Mouse (Mus musculus): Measurements from ENCODE around the gene Treml1. TPM values are rescaled to one million over a fixed set of nuclear protein-coding genes. Genes with fewer than 3 reads are reported as not detected.
"Not testable (repeated sequence)": the region's sequence is repeated elsewhere in the genome, so short reads cannot be mapped to it uniquely, and the experiment has no call there.

Treml1 gene
- polyA plus RNA-seq, 1 experiment from 2014 or later: 2.0 TPM

- DNase-seq (ENCODE audit: low spot score): no peak
- 91% methylated on average over 1 of the region's 1 CpGs for WGBS
- H3K36me3 ChIP-seq: no peaks in the 10 kb centered on the region
- H3K4me1 ChIP-seq: no peaks in the 10 kb centered on the region
- no peaks in the 10 kb centered on the region for H3K9me3 ChIP-seq (replicated peaks)
- no peak overlapping the region for H3K27ac ChIP-seq (replicated peaks)
- no peak overlapping the region for H3K4me3 ChIP-seq
- no peaks in the 10 kb centered on the region for H3K27me3 ChIP-seq (ENCODE audit: low read depth, poor library complexity, severe bottlenecking)
Observed at GRCm38 (mm10) chr17:48340267-48340666, 19.4 kb upstream of the Treml1 start.

- H3K27me3 ChIP-seq (ENCODE audit: low read depth, poor library complexity, severe bottlenecking): no peaks in the 10 kb centered on the region
- no peaks in the 10 kb centered on the region for H3K9me3 ChIP-seq (replicated peaks)
- no peaks in the 10 kb centered on the region for H3K36me3 ChIP-seq
- H3K27ac ChIP-seq (replicated peaks): no peak overlapping the region
- no peak for DNase-seq (ENCODE audit: low spot score)
- no peak overlapping the region for H3K4me3 ChIP-seq
- H3K4me1 ChIP-seq: no peaks in the 10 kb centered on the region
- 85% methylated on average over 3 of the region's 3 CpGs for WGBS
Observed at GRCm38 (mm10) chr17:48341947-48342346, 17.8 kb upstream of the Treml1 start.

GRCm38 (mm10) chr17:48343065-48343464 lies 16.7 kb upstream of the Treml1 start:
- 84% methylated on average over 2 of the region's 2 CpGs for WGBS
- no peak overlapping the region for H3K4me3 ChIP-seq
- H3K27ac ChIP-seq (replicated peaks): no peak overlapping the region
- H3K4me1 ChIP-seq: no peaks in the 10 kb centered on the region
- H3K9me3 ChIP-seq (replicated peaks): no peaks in the 10 kb centered on the region
- H3K36me3 ChIP-seq: no peaks in the 10 kb centered on the region
- no peaks in the 10 kb centered on the region for H3K27me3 ChIP-seq (ENCODE audit: low read depth, poor library complexity, severe bottlenecking)
- no peak for DNase-seq (ENCODE audit: low spot score)

- Histone ChIP-seq H3K4me1 (no peaks in the 10 kb centered on the region), H3K9me3 (replicated peaks) (no peaks in the 10 kb centered on the region), H3K36me3 (no peaks in the 10 kb centered on the region), H3K4me3 (no peak overlapping the region), H3K27me3 (ENCODE audit: low read depth, poor library complexity, severe bottlenecking) (no peaks in the 10 kb centered on the region), H3K27ac (replicated peaks) (no peak overlapping the region)
- no peak for DNase-seq (ENCODE audit: low spot score)
- WGBS: 89% methylated on average over 4 of the region's 4 CpGs
Observed at GRCm38 (mm10) chr17:48345824-48346223, 13.9 kb upstream of the Treml1 start.

GRCm38 (mm10) chr17:48346231-48346630 lies 13.5 kb upstream of the Treml1 start, which contains the start of gene Trem2:
Gene Trem2 (plus strand): TSS chr17:48346401.
- 77% methylated on average over 5 of the region's 5 CpGs for WGBS
- no peaks in the 10 kb centered on the region for H3K4me1 ChIP-seq

GRCm38 (mm10) chr17:48346834-48347233 lies 12.9 kb upstream of the Treml1 start:
- WGBS: 78% methylated on average over 4 of the region's 4 CpGs
- no peaks in the 10 kb centered on the region for H3K9me3 ChIP-seq (replicated peaks)
- no peak for DNase-seq (ENCODE audit: low spot score)
- no peaks in the 10 kb centered on the region for H3K36me3 ChIP-seq
- H3K27ac ChIP-seq (replicated peaks): no peak overlapping the region
- H3K27me3 ChIP-seq (ENCODE audit: low read depth, poor library complexity, severe bottlenecking): no peaks in the 10 kb centered on the region
- no peaks in the 10 kb centered on the region for H3K4me1 ChIP-seq
- H3K4me3 ChIP-seq: no peak overlapping the region

More at GRCm38 (mm10) chr17:48346231-48346630, 13.5 kb upstream of the Treml1 start, which contains the start of gene Trem2:
- Histone ChIP-seq H3K27ac (replicated peaks) (no peak within 1 kb of the TSS), H3K9me3 (replicated peaks) (no peaks in the 10 kb centered on the region), H3K4me3 (no peak within 1 kb of the TSS), H3K27me3 (ENCODE audit: low read depth, poor library complexity, severe bottlenecking) (no peaks in the 10 kb centered on the region), H3K36me3 (no peaks in the 10 kb centered on the region)
- no peak for DNase-seq (ENCODE audit: low spot score)

GRCm38 (mm10) chr17:48347287-48347686 lies 12.4 kb upstream of the Treml1 start:
- H3K4me3 ChIP-seq: no peak overlapping the region
- H3K9me3 ChIP-seq (replicated peaks): no peaks in the 10 kb centered on the region
- DNase-seq (ENCODE audit: low spot score): no peak
- H3K27ac ChIP-seq (replicated peaks): no peak overlapping the region
- H3K4me1 ChIP-seq: no peaks in the 10 kb centered on the region
- 73% methylated on average over 2 of the region's 2 CpGs for whole genome bisulfite sequencing
- H3K36me3 ChIP-seq: no peaks in the 10 kb centered on the region
- no peaks in the 10 kb centered on the region for H3K27me3 ChIP-seq (ENCODE audit: low read depth, poor library complexity, severe bottlenecking)

GRCm38 (mm10) chr17:48350681-48351193 lies 9.0 kb upstream of the Treml1 start:
- Histone ChIP-seq H3K36me3 (no peaks in the 10 kb centered on the region), H3K27me3 (ENCODE audit: low read depth, poor library complexity, severe bottlenecking) (no peaks in the 10 kb centered on the region), H3K9me3 (replicated peaks) (no peaks in the 10 kb centered on the region), H3K4me3 (no peak overlapping the region), H3K4me1 (no peaks in the 10 kb centered on the region), H3K27ac (replicated peaks) (no peak overlapping the region)
- 79% methylated on average over 5 of the region's 5 CpGs for WGBS
- no peak for DNase-seq (ENCODE audit: low spot score)

- not testable (repeated sequence) for H3K27me3 ChIP-seq (ENCODE audit: low read depth, poor library complexity, severe bottlenecking); DNase-seq (ENCODE audit: low spot score); H3K27ac ChIP-seq (replicated peaks); H3K9me3 ChIP-seq (replicated peaks); H3K4me3 ChIP-seq; H3K36me3 ChIP-seq; H3K4me1 ChIP-seq
- WGBS: 78% methylated on average over 7 of the region's 7 CpGs
Observed at GRCm38 (mm10) chr17:48352976-48353375, 6.7 kb upstream of the Treml1 start.

- H3K27ac ChIP-seq (replicated peaks): no peak overlapping the region
- no peaks in the 10 kb centered on the region for H3K36me3 ChIP-seq
- no peaks in the 10 kb centered on the region for H3K27me3 ChIP-seq (ENCODE audit: low read depth, poor library complexity, severe bottlenecking)
- H3K4me3 ChIP-seq: no peak overlapping the region
- DNase-seq (ENCODE audit: low spot score): no peak
- 91% methylated on average over 3 of the region's 3 CpGs for WGBS
- H3K9me3 ChIP-seq (replicated peaks): no peaks in the 10 kb centered on the region
- no peaks in the 10 kb centered on the region for H3K4me1 ChIP-seq
Observed at GRCm38 (mm10) chr17:48355822-48356221, 3.9 kb upstream of the Treml1 start.

GRCm38 (mm10) chr17:48357892-48358291 lies 1.8 kb upstream of the Treml1 start:
- Histone ChIP-seq H3K27me3 (ENCODE audit: low read depth, poor library complexity, severe bottlenecking) (no peaks in the 10 kb centered on the region), H3K4me3 (no peak overlapping the region), H3K27ac (replicated peaks) (no peak overlapping the region), H3K4me1 (no peaks in the 10 kb centered on the region), H3K36me3 (no peaks in the 10 kb centered on the region), H3K9me3 (replicated peaks) (no peaks in the 10 kb centered on the region)
- no peak for DNase-seq (ENCODE audit: low spot score)
- WGBS: 68% methylated on average over 2 of the region's 2 CpGs

GRCm38 (mm10) chr17:48360462-48360861 lies 746 bp downstream of the Treml1 start:
- 81% methylated on average over 4 of the region's 4 CpGs for WGBS

GRCm38 (mm10) chr17:48362346-48362745 lies 2.6 kb downstream of the Treml1 start:
- Histone ChIP-seq H3K27ac (replicated peaks) (no peak overlapping the region), H3K36me3 (no peaks in the 10 kb centered on the region), H3K4me1 (peaks cover 10% of the 10 kb centered on the region), H3K9me3 (replicated peaks) (no peaks in the 10 kb centered on the region), H3K27me3 (ENCODE audit: low read depth, poor library complexity, severe bottlenecking) (no peaks in the 10 kb centered on the region), H3K4me3 (no peak overlapping the region)
- 87% methylated on average over 3 of the region's 3 CpGs for WGBS
- no peak for DNase-seq (ENCODE audit: low spot score)

More at GRCm38 (mm10) chr17:48360462-48360861, 746 bp downstream of the Treml1 start:
- Histone ChIP-seq H3K4me3 (no peak overlapping the region), H3K9me3 (replicated peaks) (no peaks in the 10 kb centered on the region), H3K27me3 (ENCODE audit: low read depth, poor library complexity, severe bottlenecking) (no peaks in the 10 kb centered on the region), H3K27ac (replicated peaks) (no peak overlapping the region), H3K4me1 (peaks cover 1% of the 10 kb centered on the region), H3K36me3 (no peaks in the 10 kb centered on the region)
- no peak for DNase-seq (ENCODE audit: low spot score)

- Histone ChIP-seq H3K9me3 (replicated peaks) (no peaks in the 10 kb centered on the region), H3K27ac (replicated peaks) (no peak overlapping the region), H3K27me3 (ENCODE audit: low read depth, poor library complexity, severe bottlenecking) (no peaks in the 10 kb centered on the region), H3K4me3 (no peak overlapping the region), H3K36me3 (no peaks in the 10 kb centered on the region), H3K4me1 (peaks cover 10% of the 10 kb centered on the region)
- DNase-seq (ENCODE audit: low spot score): no peak
- WGBS: 92% methylated on average over 8 of the region's 8 CpGs
Observed at GRCm38 (mm10) chr17:48362966-48363365, 3.2 kb downstream of the Treml1 start.

Measured in midbrain, embryonic 10.5 days (tissue).